ENCODE assay signal across 26 mouse cellular contexts in the genomic region with DNA sequence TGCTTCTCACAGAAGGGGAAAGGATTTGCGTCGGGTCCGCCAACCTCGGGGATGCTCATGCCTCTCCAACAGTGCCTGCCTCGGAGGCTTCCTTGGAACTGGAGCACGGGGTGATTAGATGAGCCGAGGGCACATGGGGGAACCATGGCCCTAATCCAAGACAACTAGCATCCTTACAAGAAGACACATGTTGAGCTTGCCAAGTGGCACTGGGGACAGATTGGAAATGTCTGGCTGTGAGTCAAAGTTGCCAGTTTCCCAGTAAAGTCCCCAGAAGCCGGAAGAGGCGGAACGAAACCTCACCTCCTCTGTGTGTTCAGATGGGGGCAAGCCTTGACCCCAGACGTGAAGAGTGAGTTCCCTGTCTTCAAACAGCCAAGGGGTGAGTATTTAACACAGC.
DNase-seq lines count a peak whose midpoint lies in the region; ATAC-seq and TF ChIP-seq lines count a peak whose summit lies in the region.
"Had no signal": no experiment of that assay in that cellular context is flagged by ENCODE, and none has a peak within 500 bp of the region (broad histone marks: within the 10 kb centered on the region; RNA-seq: fewer than 3 reads in every experiment).

No protein-coding gene starts in this region.

- TF ChIP-seq CTCF in forebrain, postnatal 0 days (IDR thresholded peaks at IDR 0.05; ENCODE audit: low read depth) = no peak
- TF ChIP-seq CTCF in brain, embryonic 14.5 days (IDR thresholded peaks at IDR 0.05; ENCODE audit: borderline replicate concordance, extremely low read depth, insufficient read depth, insufficient read length) = no peak

- DNase-seq in cerebellum, postnatal 10 days = peak; percentile 65 to 72
- DNase-seq in cerebellum, adult 18-20 months = no peak
- DNase-seq in forebrain, postnatal 0 days = no peak
- DNase-seq in left cerebral cortex, postnatal 4 days = peak; percentile 65
- DNase-seq in left cerebral cortex, postnatal 14 days (ENCODE audit: low spot score in 2 of 2) = no peak
- peak; percentile 70 for DNase-seq in brain, embryonic 14.5 days (ENCODE audit: low read depth)
- DNase-seq: adrenal gland, adult 8-10 months; adrenal gland, postnatal 36 days; B cell, adult 2 months; cerebellum, adult 11 months; cerebellum, adult 9-11 months; embryo, embryonic 11 days; gastrocnemius, postnatal 10 days; heart, adult 18-20 months; heart, postnatal 10 days; heart, postnatal 4 days had no signal

- 64% methylated on average over 11 of the region's 11 CpGs for WGBS in forebrain, postnatal 0 days
- 88% methylated on average over 11 of the region's 11 CpGs for WGBS in forebrain, embryonic 12.5 days

- no peak overlapping the region for H3K4me2 ChIP-seq in forebrain, postnatal 0 days (ENCODE audit: low read depth)
- H3K4me2 ChIP-seq in forebrain, embryonic 12.5 days = no peak overlapping the region
- H3K4me2 ChIP-seq: embryonic facial prominence, embryonic 15.5 days; forebrain, embryonic 13.5 days; hindbrain, embryonic 15.5 days had no signal

- no peak for TF ChIP-seq POLR2A in brain, embryonic 14.5 days (IDR thresholded peaks at IDR 0.05; ENCODE audit: borderline replicate concordance, extremely low read depth, insufficient read depth, insufficient read length, poor library complexity, severe bottlenecking)

- H3K36me3 ChIP-seq in forebrain, postnatal 0 days (ENCODE audit: insufficient read depth) = no peaks in the 10 kb centered on the region
- H3K36me3 ChIP-seq in forebrain, embryonic 12.5 days (replicated peaks) = no peaks in the 10 kb centered on the region
- H3K36me3 ChIP-seq: embryonic facial prominence, embryonic 15.5 days; G1E; heart, embryonic 10.5 days; hindbrain, embryonic 15.5 days had no signal

- no peak overlapping the region for H3K27ac ChIP-seq in forebrain, postnatal 0 days (ENCODE audit: low read depth, low read length)
- H3K27ac ChIP-seq in forebrain, embryonic 12.5 days = no peak overlapping the region
- H3K27ac ChIP-seq: embryonic facial prominence, embryonic 15.5 days; forebrain, embryonic 13.5 days; heart, embryonic 10.5 days; hindbrain, embryonic 15.5 days had no signal

- intact Hi-C loops in left cerebral cortex, postnatal 4 days (cut with DNase I) = no loop called here
- intact Hi-C loops in left cerebral cortex, postnatal 14 days (cut with DNase I) = no loop called here

- H3K4me3 ChIP-seq in forebrain, postnatal 0 days (ENCODE audit: low read depth, low read length) = no peak overlapping the region
- H3K4me3 ChIP-seq in forebrain, embryonic 12.5 days (replicated peaks) = no peak overlapping the region
- H3K4me3 ChIP-seq: embryonic facial prominence, embryonic 15.5 days; erythroblast, embryonic 14.5 days; forebrain, embryonic 13.5 days; heart, embryonic 10.5 days; hindbrain, embryonic 15.5 days had no signal

- H3K27me3 ChIP-seq in forebrain, postnatal 0 days (ENCODE audit: insufficient read depth, low read length) = no peaks in the 10 kb centered on the region; the same call in 1 of the 2 replicates
- no peaks in the 10 kb centered on the region for H3K27me3 ChIP-seq in forebrain, embryonic 12.5 days
- H3K27me3 ChIP-seq: embryonic facial prominence, embryonic 15.5 days; forebrain, embryonic 13.5 days; hindbrain, embryonic 15.5 days had no signal

- no peaks in the 10 kb centered on the region for H3K9me3 ChIP-seq in forebrain, postnatal 0 days (ENCODE audit: low read length)
- no peaks in the 10 kb centered on the region for H3K9me3 ChIP-seq in forebrain, embryonic 12.5 days
- H3K9me3 ChIP-seq: embryonic facial prominence, embryonic 15.5 days; forebrain, embryonic 13.5 days; heart, embryonic 10.5 days; hindbrain, embryonic 15.5 days had no signal

- no peak overlapping the region for H3K9ac ChIP-seq in forebrain, postnatal 0 days
- H3K9ac ChIP-seq in forebrain, embryonic 12.5 days = no peak overlapping the region
- H3K9ac ChIP-seq: embryonic facial prominence, embryonic 15.5 days; forebrain, embryonic 13.5 days; hindbrain, embryonic 15.5 days had no signal

- peak; percentile 42; the same call in 1 of the 2 replicates for ATAC-seq in forebrain, postnatal 0 days
- ATAC-seq in forebrain, embryonic 12.5 days (ENCODE audit: low FRiP score) = no peak
- ATAC-seq: CD4-positive, CD25-positive, alpha-beta regulatory T cell, adult 4 months; forebrain, embryonic 13.5 days; inflammation-experienced regulatory T-cells, adult 6 months; intestine, postnatal 0 days had no signal

- no peaks in the 10 kb centered on the region for H3K4me1 ChIP-seq in forebrain, postnatal 0 days (ENCODE audit: insufficient read depth)
- H3K4me1 ChIP-seq in forebrain, embryonic 12.5 days = peaks cover 24% of the 10 kb centered on the region
- H3K4me1 ChIP-seq: embryonic facial prominence, embryonic 15.5 days; heart, embryonic 10.5 days had no signal

Comparison
In these comparisons a context has a peak if more than half of its experiments do, and no peak if none do; other contexts are left out.
1. DNase-seq: peak in cerebellum, postnatal 10 days (2 of 2), left cerebral cortex, postnatal 4 days (single experiment) and brain, embryonic 14.5 days (single experiment); none in cerebellum, adult 18-20 months (0 of 2), forebrain, postnatal 0 days (single experiment) and left cerebral cortex, postnatal 14 days (0 of 2).